Mouse (Mus musculus) myocyte (in vitro differentiated cells): ENCODE results near the gene Pdap1. TPM values are rescaled to one million over a fixed set of nuclear protein-coding genes. Genes with fewer than 3 reads are reported as not detected.
"Not testable (repeated sequence)": the region's sequence is repeated elsewhere in the genome, so short reads cannot be mapped to it uniquely, and the experiment has no call there.

Source experiments
- H3K27me3 ChIP-seq: one replicate; pipeline ENCODE4 v1.6.1; 2011; ENCODE audit not compliant: control insufficient read depth, insufficient read depth, insufficient read length
- H3K36me3 ChIP-seq: one replicate; pipeline ENCODE4 v1.6.1; 2011; ENCODE audit not compliant: control insufficient read depth, insufficient read depth
- H3K4me2 ChIP-seq: one replicate; pipeline ENCODE4 v1.6.1; 2011; ENCODE audit warnings: low read depth, control low read depth
- H3K4me3 ChIP-seq: one replicate; pipeline ENCODE4 v1.5.1; 2011; ENCODE audit warnings: mild to moderate bottlenecking, control low read depth, moderate library complexity
- H3K79me2 ChIP-seq: one replicate; pipeline ENCODE4 v1.6.1; 2011; ENCODE audit not compliant: control insufficient read depth, insufficient read depth
- H3ac ChIP-seq: one replicate; pipeline ENCODE4 v1.6.1; 2011; ENCODE audit not compliant: control insufficient read depth, insufficient read length
- CEBPB ChIP-seq: IDR thresholded peaks from 2 replicates; pipeline ENCODE4 v1.6.1; 2011; ENCODE audit warnings: mild to moderate bottlenecking, moderate library complexity; ENCODE audit not compliant: poor library complexity, insufficient read depth, severe bottlenecking
- E2F4 ChIP-seq: IDR thresholded peaks from one replicate; pipeline ENCODE4 v1.6.1; 2011; ENCODE audit warnings: mild to moderate bottlenecking, control low read depth, moderate library complexity; ENCODE audit not compliant: insufficient read depth
- MAX ChIP-seq: IDR thresholded peaks from one replicate; pipeline ENCODE4 v1.6.1; 2011; ENCODE audit warnings: low read depth, mild to moderate bottlenecking, control low read depth
- MYOD1 ChIP-seq, 3 experiments: IDR thresholded peaks; one replicate each; pipeline ENCODE4 v1.6.1; 2011; ENCODE audit warnings: control low read depth in 2 of 3, low read depth in 2 of 3, mild to moderate bottlenecking in 2 of 3, moderate library complexity in 1 of 3; ENCODE audit not compliant: insufficient read length in 2 of 3, control insufficient read depth in 1 of 3
- MYOG ChIP-seq, 3 experiments: IDR thresholded peaks; one replicate each; pipeline ENCODE4 v1.6.1; 2011; ENCODE audit warnings: control low read depth in 2 of 3, low read depth in 2 of 3, mild to moderate bottlenecking in 2 of 3; ENCODE audit not compliant: insufficient read length in 2 of 3, control insufficient read depth in 1 of 3, insufficient read depth in 1 of 3
- POLR2A ChIP-seq: IDR thresholded peaks from one replicate; pipeline ENCODE4 v1.6.1; 2011; ENCODE audit warnings: low read depth, mild to moderate bottlenecking, control low read depth, moderate library complexity; ENCODE audit not compliant: insufficient read length
- POLR2AphosphoS2 ChIP-seq: IDR thresholded peaks from one replicate; pipeline ENCODE4 v1.6.1; 2011; ENCODE audit warnings: low read depth, control low read depth; ENCODE audit not compliant: insufficient read length
- REST ChIP-seq: IDR thresholded peaks from one replicate; pipeline ENCODE4 v1.6.1; 2011; ENCODE audit warnings: mild to moderate bottlenecking, control low read depth, moderate library complexity; ENCODE audit not compliant: insufficient read depth, insufficient read length
- SRF ChIP-seq: IDR thresholded peaks from one replicate; pipeline ENCODE4 v1.6.1; 2011; ENCODE audit warnings: low read depth; ENCODE audit not compliant: control insufficient read depth, insufficient read length
- TCF12 ChIP-seq: IDR thresholded peaks from one replicate; pipeline ENCODE4 v1.6.1; 2011; ENCODE audit warnings: mild to moderate bottlenecking, control low read depth; ENCODE audit not compliant: poor library complexity, insufficient read depth, severe bottlenecking
- TCF3 ChIP-seq: IDR thresholded peaks from one replicate; pipeline ENCODE4 v1.6.1; 2011; ENCODE audit warnings: low read depth, control low read depth; ENCODE audit not compliant: insufficient read length
- USF1 ChIP-seq: IDR thresholded peaks from one replicate; pipeline ENCODE4 v1.6.1; 2011; ENCODE audit warnings: low read depth, mild to moderate bottlenecking, control low read depth, moderate library complexity
- polyA plus RNA-seq: library from polyadenylated mRNA; unstranded; fragments of >200 nt; fragmentation: generic; extraction: Trizol; gene quantifications from one replicate; pipeline ENCODE4 v1.2.1, GENCODE M21; 2012; ENCODE audit warnings: missing spikeins

The Pdap1 gene
- polyA plus RNA-seq, 1 experiment, result 98.9 TPM

GRCm38 (mm10) chr5:145102706-145103105 lies 37.3 kb downstream of the Pdap1 start:
- Histone ChIP-seq H3K36me3 (peaks cover 42% of the 10 kb centered on the region), H3K4me2 (peak overlapping the region; percentile 18), H3ac (no peak overlapping the region), H3K4me3 (no peak overlapping the region), H3K79me2 (no peaks in the 10 kb centered on the region), H3K27me3 (no peaks in the 10 kb centered on the region)
- TF ChIP-seq TCF3 (no peak), POLR2A (no peak), MYOG (IDR thresholded peaks at IDR 0.05; ENCODE audit: control insufficient read depth in 1 of 3, insufficient read depth in 1 of 3, insufficient read length in 2 of 3, low read depth in 2 of 3) (no peak), E2F4 (no peak), USF1 (no peak), POLR2AphosphoS2 (no peak), MAX (no peak), REST (no peak), MYOD1 (IDR thresholded peaks at IDR 0.05; ENCODE audit: control insufficient read depth in 1 of 3, insufficient read length in 2 of 3, low read depth in 2 of 3) (no peak), SRF (no peak), TCF12 (no peak), CEBPB (no peak)

GRCm38 (mm10) chr5:145101451-145101850 lies 38.6 kb downstream of the Pdap1 start:
- H3K4me3 ChIP-seq, H3K4me2 ChIP-seq, H3K79me2 ChIP-seq, H3K27me3 ChIP-seq, H3ac ChIP-seq: not testable (repeated sequence)
- peaks cover 41% of the 10 kb centered on the region for H3K36me3 ChIP-seq

- H3ac ChIP-seq, result no peak overlapping the region
- no peaks in the 10 kb centered on the region for H3K79me2 ChIP-seq
- no peak overlapping the region for H3K4me3 ChIP-seq
- H3K36me3 ChIP-seq, result peaks cover 39% of the 10 kb centered on the region
- H3K27me3 ChIP-seq, result no peaks in the 10 kb centered on the region
- H3K4me2 ChIP-seq, result no peak overlapping the region
- TF ChIP-seq E2F4 (no peak), REST (no peak), USF1 (no peak), TCF12 (no peak), MYOD1 (IDR thresholded peaks at IDR 0.05; ENCODE audit: control insufficient read depth in 1 of 3, insufficient read length in 2 of 3, low read depth in 2 of 3) (no peak), SRF (no peak), POLR2A (no peak), CEBPB (no peak)
These were observed 39.1 kb downstream of the Pdap1 start for GRCm38 (mm10) chr5:145100960-145101359.

GRCm38 (mm10) chr5:145098340-145098821 lies 41.7 kb downstream of the Pdap1 start:
- Histone ChIP-seq H3K36me3 (peaks cover 36% of the 10 kb centered on the region), H3K79me2 (no peaks in the 10 kb centered on the region), H3K4me3 (no peak overlapping the region), H3ac (no peak overlapping the region), H3K27me3 (no peaks in the 10 kb centered on the region), H3K4me2 (no peak overlapping the region)
- no peak for TF ChIP-seq TCF12
- no peak for TF ChIP-seq USF1
- no peak for TF ChIP-seq E2F4
- no peak for TF ChIP-seq CEBPB
- TF ChIP-seq SRF, result no peak
- TF ChIP-seq REST, result no peak
- no peak for TF ChIP-seq MAX
- no peak for TF ChIP-seq TCF3

GRCm38 (mm10) chr5:145096195-145096594 lies 43.8 kb downstream of the Pdap1 start:
- Histone ChIP-seq H3K79me2 (no peaks in the 10 kb centered on the region), H3ac (no peak overlapping the region), H3K4me3 (no peak overlapping the region), H3K27me3 (no peaks in the 10 kb centered on the region), H3K36me3 (peaks cover 29% of the 10 kb centered on the region), H3K4me2 (no peak overlapping the region)
- no peak for TF ChIP-seq TCF3
- no peak for TF ChIP-seq POLR2AphosphoS2
- TF ChIP-seq TCF12, result no peak
- TF ChIP-seq MYOD1 (IDR thresholded peaks at IDR 0.05; ENCODE audit: control insufficient read depth in 1 of 3, insufficient read length in 2 of 3, low read depth in 2 of 3), result no peak
- no peak for TF ChIP-seq CEBPB
- no peak for TF ChIP-seq USF1
- TF ChIP-seq POLR2A, result no peak
- TF ChIP-seq E2F4, result no peak
- no peak for TF ChIP-seq REST
- TF ChIP-seq MAX, result no peak
- no peak for TF ChIP-seq SRF
- no peak for TF ChIP-seq MYOG (IDR thresholded peaks at IDR 0.05; ENCODE audit: control insufficient read depth in 1 of 3, insufficient read depth in 1 of 3, insufficient read length in 2 of 3, low read depth in 2 of 3)

GRCm38 (mm10) chr5:145089878-145090277 lies 50.2 kb downstream of the Pdap1 start:
- Histone ChIP-seq H3ac (no peak overlapping the region), H3K79me2 (peaks cover 58% of the 10 kb centered on the region), H3K4me3 (no peak overlapping the region), H3K27me3 (no peaks in the 10 kb centered on the region), H3K36me3 (peaks cover 10% of the 10 kb centered on the region), H3K4me2 (no peak overlapping the region)
- no peak for TF ChIP-seq POLR2A
- no peak for TF ChIP-seq SRF
- no peak for TF ChIP-seq REST
- TF ChIP-seq POLR2AphosphoS2, result no peak
- TF ChIP-seq TCF3, result no peak
- no peak for TF ChIP-seq E2F4
- no peak for TF ChIP-seq USF1
- TF ChIP-seq CEBPB, result no peak
- TF ChIP-seq MYOG (IDR thresholded peaks at IDR 0.05; ENCODE audit: control insufficient read depth in 1 of 3, insufficient read depth in 1 of 3, insufficient read length in 2 of 3, low read depth in 2 of 3), result no peak
- no peak for TF ChIP-seq TCF12
- no peak for TF ChIP-seq MAX
- TF ChIP-seq MYOD1 (IDR thresholded peaks at IDR 0.05; ENCODE audit: control insufficient read depth in 1 of 3, insufficient read length in 2 of 3, low read depth in 2 of 3), result no peak
